Mouse (Mus musculus): Measurements from ENCODE around the gene Il17rc.
A peak's percentile ranks its signal among the peaks of the same experiment; 100 is the strongest.

The Il17rc gene

DNA sequence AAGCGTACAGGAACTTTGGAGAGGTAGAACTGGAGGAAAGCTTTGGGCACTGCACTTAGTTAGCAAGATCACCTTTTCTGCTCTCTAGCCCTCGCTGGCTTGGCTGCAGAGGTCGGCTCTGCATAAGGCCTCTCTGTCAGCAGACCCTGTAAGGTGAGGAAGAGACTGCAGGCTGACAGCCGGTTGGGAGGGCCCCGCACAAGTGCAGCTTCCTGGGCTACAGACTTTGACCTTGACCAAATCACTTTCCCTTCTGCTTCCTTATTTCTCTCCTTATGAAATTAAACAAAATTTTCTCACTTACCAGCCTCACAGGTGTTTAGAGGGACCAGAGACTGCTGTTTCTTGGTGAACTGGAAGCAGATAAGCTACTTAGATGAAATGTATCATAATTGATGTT is 16.2 kb upstream of the Il17rc start:
- DNase-seq (ENCODE audit: low spot score in 2 of 2), result no peak

DNA sequence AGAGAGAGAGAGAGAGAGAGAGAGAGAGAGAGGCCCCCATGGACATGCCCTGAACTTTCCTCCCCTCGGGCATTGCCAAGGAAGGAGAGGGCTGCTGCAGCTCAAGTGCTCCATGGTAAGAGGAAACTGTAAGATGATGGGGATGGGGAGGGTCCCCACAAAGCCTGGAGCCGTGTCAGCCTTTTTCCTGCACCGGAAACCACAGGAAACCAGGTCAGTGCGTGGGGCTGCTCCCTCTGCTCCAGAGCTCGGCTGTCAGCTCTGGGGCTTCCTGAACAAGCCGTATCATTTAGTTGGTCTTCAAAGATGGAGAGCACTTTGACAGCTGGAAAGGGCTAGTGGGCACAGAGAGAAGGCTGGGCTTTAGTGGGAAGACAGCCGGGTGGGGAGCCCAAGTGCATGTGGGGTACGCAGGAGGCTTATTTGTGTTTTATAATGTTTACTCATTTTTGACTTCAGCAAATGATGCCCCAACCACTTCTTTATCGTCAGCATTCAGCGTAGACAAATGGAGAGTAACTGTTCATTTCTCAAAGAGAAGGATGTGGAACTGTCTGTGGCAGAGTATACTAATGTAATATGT is 13.2 kb upstream of the Il17rc start, which contains the start of gene Il17re:
TSS of gene Il17re (plus strand) at position 533 of the 583 bp plus-strand sequence.
- DNase-seq (ENCODE audit: low spot score in 2 of 2), result no peak

DNA sequence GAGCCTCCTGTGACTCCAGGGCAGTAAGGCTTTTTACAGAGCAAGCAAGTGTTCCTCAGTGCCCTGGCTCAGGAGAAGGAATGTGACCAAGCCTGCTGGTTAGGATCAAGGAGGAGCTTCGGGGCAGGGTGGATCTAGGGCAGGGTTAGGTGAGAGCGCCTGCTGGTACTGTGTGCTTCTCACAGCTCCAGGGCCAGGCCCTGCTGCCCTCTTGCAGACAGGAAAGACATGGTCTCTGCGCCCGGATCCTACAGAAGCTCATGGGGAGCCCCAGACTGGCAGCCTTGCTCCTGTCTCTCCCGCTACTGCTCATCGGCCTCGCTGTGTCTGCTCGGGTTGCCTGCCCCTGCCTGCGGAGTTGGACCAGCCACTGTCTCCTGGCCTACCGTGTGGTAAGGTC is 12.6 kb upstream of the Il17rc start:
- no peak for DNase-seq (ENCODE audit: low spot score in 2 of 2)

DNA sequence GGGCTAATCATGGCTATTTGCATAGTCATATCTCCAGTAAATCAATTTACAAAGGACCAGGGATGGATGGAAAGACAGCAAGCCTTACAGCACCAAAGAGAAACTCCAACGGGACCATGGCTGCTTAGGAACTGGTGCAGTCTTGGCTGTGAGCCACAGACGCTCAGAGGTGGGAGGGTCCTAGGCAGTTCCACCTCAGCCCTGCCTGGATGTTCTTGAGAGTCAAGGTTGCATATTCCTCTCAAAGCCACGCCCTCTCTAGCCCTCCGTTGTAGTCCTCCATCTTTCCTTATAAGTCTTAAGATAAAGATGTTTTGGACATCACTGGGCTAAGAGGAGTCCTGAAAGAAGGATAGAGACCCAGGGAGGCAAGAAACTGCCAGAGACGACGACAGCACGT is 7.2 kb upstream of the Il17rc start:
- no peak for DNase-seq (ENCODE audit: low spot score in 2 of 2)

DNA sequence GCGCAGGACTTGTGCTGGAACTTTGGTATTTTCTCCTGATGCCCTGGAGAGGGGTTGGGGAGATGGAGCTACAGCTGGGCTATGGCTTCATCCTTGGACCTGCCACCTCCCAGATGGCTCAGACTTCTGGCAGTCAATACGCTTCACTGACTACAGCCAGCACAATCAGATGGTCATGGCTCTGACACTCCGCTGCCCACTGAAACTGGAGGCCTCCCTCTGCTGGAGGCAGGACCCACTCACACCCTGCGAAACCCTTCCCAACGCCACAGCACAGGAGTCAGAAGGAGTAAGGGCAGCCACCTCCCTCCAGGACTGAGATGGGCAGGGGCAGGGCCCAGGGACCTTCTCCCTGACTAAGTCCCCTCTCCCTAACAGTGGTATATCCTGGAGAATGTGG is 5.6 kb upstream of the Il17rc start:
- no peak for DNase-seq (ENCODE audit: low spot score in 2 of 2)

DNA sequence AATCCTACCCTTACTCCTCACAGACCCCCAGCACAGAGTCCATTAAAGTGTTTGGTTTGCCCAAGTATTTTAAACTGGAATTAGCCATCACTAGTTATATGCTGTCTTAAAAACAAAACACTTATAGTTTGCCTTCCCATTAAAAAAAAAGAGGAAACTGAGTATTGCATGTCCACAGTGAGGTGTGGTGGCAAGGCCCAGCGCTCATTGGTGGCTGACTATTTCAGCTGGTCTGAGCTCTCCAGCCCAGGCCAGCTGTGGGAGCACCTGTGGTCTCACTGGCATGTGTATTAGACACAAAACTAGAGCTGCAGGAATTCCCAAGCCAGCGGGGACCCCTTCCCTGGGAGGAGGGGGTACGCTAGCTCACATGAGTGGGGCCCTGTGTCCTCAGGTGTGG is 2.7 kb upstream of the Il17rc start:
- DNase-seq (ENCODE audit: low spot score in 2 of 2), result no peak

DNA sequence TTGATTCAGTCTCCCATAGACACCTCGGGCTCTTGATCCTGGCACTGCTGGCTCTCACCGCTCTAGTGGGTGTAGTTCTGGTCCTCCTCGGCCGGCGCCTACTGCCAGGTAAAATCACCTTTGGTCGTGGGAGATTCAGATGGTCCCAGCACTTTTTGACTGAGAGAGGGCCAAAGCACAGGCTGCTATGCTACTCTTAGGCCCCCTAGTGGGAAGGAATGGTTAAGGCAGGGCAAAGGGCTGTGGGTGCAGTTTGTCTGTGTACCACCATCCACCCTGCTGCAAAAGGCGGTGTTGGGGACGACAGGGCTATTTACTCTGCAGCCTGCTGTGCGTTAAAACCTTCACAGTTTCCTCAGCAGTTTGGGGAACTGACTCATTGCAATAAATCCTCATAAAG is 2.2 kb upstream of the Il17rc start:
- peak in 1 of 2 experiments; percentile 59 for DNase-seq (ENCODE audit: low spot score in 2 of 2)

DNA sequence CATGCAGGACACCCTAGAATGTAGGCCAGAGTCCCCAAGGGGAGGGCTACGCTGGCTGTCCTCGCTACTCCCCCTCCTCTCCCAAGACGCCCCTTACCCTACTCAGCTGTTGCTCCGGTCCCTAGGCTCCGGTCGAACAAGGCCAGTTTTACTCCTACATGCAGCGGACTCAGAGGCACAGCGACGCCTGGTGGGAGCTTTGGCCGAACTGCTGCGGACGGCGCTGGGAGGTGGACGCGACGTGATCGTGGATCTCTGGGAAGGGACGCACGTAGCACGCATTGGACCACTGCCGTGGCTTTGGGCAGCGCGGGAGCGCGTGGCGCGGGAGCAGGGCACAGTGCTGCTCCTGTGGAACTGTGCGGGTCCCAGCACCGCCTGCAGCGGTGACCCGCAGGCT is 1.8 kb upstream of the Il17rc start:
- DNase-seq (ENCODE audit: low spot score in 2 of 2), result peak in 1 of 2 experiments; percentile 61

DNA sequence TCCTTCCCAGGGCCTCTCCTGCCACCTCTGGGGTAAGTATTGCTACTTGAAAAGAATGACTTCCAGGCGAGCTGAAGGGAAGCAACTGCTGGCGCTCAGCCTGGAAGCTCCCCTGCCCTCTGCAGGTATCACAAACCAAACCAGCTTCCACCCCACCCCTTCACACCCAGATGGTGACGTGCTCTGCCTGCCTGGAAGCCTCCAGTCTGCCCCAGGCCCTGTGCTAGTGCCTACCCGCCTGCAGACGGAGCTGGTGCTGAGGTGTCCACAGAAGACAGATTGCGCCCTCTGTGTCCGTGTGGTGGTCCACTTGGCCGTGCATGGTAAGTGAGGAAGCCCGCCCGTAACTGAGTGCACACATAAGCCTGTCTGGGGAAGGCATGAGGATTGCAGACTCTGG is 834 bp downstream of the Il17rc start:
- DNase-seq (ENCODE audit: low spot score in 2 of 2), result no peak

DNA sequence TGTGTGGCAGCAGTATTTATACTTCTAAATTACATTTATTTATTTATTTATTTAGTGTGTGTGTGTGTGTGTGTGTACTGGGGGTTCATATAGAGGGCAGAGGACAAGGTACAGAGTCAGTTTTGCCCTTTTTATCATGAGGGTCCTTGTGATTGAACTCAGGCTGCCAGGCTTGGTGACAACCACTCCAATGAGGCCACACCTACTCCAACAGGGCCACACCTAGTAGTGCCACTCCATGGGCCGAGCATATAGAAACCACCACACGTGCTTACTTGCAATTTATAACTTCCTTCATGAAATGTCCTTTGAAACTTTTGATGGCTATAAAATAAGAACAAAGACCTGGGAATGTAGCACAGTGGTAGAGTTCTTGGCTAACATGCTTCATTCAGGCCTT is 2.0 kb downstream of the Il17rc start:
- no peak for DNase-seq (ENCODE audit: low spot score in 2 of 2)

DNA sequence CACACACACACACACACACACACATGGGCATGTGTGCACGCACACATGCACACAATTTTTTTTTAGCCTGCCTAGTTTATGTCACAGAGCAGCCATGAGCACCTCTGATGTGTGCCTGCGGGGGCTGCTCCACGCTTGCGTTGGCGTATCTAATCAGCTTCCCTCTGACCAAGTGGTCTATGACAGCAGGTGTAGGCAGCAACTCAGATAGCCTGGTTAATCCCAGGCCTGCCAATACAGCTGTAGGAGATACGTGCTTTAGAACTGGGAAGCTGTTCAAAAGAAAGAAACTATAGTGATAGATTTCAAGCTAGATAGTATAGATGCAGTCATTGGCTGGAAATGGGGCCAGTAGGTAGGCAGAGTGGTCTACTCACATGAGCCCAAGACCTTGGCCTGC is 2.5 kb downstream of the Il17rc start:
- no peak for DNase-seq (ENCODE audit: low spot score in 2 of 2)

DNA sequence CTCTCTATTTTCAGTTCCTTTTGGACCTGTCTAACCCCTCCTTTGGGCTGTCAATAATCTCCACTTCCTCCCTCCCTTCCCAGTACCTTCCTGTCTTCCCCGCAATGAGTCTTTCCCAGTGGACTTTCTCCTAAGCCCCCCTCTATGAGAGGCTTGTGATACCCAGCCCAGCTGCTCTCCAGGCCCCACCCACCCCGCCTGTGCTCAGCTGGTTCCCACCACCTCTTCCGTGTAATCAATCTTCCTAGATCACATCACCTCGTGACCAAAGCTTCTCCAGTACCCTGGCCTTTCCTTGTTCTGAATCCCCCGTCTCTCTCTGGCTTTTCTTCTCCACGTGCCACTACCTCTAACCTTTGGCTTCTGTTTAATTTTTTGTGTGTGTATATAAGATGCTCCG is 6.1 kb downstream of the Il17rc start:
- DNase-seq (ENCODE audit: low spot score in 2 of 2), result no peak

DNA sequence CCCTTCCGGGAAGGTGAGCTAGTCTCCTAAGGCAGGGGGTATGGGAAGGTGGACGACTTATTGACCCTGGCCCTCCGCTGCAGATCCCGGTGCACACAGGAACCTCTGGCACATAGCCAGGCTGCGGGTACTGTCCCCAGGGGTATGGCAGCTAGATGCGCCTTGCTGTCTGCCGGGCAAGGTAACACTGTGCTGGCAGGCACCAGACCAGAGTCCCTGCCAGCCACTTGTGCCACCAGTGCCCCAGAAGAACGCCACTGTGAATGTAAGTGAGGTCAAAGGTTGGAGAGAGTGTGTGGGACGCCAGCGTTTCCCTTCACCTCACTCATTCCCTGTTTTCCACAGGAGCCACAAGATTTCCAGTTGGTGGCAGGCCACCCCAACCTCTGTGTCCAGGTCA is 7.7 kb downstream of the Il17rc start:
- DNase-seq (ENCODE audit: low spot score in 2 of 2), result no peak

DNA sequence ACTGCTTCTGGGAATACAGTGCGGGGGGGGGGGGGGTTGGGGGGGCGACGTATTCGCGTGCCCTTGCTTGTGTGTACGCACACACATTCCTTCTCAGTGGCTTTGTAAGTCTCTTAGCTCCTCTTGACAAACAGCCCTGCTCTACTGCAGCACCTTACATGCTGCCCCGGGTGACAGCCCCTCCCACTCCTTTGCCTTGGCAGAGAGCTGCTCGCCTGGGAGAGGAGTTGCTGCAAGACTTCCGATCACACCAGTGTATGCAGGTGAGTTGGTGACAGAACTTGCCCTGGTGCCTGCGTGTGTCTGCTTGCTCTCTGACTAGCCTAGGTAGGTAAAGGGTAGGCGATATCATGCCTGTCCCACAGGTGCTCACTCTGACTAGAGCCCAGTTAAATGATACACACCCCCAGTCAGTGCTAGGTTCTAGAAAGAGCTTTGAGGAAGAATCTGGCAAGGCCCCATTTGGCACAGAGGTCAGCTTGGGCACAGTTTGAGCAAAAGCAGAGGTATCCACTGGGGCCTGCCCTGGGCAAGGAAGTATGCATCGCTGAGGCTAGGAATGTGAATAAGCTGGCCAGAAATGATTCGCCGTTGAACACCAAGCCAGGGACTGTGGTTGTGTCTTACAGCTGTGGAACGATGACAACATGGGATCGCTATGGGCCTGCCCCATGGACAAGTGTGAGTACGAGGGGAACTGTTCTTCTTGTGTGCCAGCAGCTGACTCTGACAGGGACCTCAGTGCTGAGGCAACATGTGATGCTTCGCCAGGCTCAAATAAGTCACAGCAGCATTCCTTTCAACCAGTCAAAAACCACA is 9.5 kb downstream of the Il17rc start:
- DNase-seq (ENCODE audit: low spot score in 2 of 2), result no peak

DNA sequence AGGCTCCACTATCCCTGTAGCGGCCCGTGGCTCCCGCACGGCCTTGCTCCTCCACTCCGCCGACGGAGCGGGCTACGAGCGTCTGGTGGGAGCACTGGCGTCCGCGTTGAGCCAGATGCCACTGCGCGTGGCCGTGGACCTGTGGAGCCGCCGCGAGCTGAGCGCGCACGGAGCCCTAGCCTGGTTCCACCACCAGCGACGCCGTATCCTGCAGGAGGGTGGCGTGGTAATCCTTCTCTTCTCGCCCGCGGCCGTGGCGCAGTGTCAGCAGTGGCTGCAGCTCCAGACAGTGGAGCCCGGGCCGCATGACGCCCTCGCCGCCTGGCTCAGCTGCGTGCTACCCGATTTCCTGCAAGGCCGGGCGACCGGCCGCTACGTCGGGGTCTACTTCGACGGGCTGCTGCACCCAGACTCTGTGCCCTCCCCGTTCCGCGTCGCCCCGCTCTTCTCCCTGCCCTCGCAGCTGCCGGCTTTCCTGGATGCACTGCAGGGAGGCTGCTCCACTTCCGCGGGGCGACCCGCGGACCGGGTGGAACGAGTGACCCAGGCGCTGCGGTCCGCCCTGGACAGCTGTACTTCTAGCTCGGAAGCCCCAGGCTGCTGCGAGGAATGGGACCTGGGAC is 11.4 kb downstream of the Il17rc start:
- peak in 1 of 2 experiments; percentile 53 for DNase-seq (ENCODE audit: low spot score in 2 of 2)

DNA sequence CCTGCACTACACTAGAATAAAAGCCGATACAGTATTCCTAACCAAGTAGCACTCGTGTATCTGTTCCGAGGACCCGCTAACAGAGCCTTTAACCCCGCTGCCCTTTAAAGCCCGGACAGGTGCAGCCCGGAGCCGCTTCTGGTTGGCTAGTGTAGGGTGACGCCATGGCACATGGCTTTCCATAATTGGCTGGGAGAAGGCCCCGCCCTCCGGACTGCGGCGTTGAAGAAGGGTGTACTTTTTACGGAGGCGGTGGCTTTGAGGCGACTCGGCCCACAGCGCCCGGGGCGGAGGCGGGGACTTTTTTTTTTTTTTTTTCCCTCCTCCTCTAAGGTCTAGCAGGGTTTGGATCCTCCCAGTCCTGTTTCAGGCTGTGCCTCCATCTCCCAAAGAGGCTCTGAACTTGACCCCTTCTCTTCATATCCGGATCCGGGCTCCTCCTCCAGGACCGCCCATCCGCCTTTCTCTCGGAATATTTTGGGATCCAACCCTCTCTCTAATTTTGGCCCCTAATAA is 11.9 kb downstream of the Il17rc start, which contains the start of gene Creld1:
TSS of gene Creld1 (plus strand) at position 198 of the 516 bp plus-strand sequence.
- peak; percentile 93 for DNase-seq (ENCODE audit: low spot score in 2 of 2)

DNA sequence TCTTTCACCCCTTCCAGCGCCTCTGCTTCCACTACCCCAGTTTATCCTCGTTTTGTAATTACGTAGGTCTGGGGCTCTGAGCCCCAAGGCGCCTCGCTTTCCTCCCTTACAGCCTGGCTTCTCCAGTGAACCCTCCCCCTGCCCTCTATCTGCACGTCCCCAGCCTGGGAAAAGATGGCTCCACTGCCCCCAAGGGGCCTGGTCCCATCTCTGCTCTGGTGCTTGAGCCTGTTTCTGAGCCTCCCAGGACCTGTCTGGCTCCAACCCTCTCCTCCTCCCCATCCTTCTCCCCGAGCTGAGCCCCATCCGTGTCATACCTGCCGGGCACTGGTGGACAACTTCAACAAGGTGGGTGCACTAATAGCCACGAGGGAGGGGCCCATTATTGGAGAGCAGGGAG is 12.5 kb downstream of the Il17rc start:
- peak in 1 of 2 experiments; percentile 37 for DNase-seq (ENCODE audit: low spot score in 2 of 2)

DNA sequence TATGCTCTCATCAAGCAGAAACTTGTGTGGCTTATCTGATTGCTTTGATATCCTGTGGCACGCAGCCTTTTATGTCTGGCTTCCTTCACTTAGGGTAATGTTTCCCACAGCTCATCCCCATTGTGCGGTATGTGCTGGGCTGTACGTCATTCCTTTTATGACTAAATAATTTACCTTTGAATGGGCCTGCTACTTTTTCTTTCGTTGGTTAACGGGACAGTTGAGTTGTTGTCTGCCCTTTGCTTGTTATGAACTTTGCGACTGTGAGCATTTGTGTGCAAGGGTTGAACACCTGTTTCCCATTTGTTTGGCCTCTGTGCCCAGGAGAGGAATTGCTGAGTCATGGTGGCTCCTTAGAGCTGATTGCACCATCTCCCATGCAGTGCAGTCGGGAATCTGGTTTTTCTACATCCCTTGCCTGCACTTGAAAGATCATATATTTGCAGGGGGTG is 15.9 kb downstream of the Il17rc start:
- DNase-seq (ENCODE audit: low spot score in 2 of 2), result no peak

DNA sequence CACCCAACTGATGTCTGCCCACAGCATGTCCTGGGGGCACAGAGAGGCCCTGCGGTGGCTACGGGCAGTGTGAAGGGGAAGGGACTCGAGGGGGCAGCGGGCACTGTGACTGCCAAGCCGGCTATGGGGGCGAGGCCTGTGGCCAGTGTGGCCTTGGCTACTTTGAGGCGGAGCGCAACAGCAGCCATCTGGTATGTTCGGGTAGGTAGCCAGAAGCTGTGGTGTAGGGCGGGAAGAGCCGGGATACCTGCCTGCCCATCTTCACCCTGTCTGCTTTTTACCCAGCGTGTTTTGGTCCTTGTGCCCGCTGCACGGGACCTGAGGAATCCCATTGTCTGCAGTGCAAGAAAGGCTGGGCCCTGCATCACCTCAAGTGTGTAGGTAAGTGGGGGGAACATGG is 18.2 kb downstream of the Il17rc start:
- DNase-seq (ENCODE audit: low spot score in 2 of 2), result no peak

DNA sequence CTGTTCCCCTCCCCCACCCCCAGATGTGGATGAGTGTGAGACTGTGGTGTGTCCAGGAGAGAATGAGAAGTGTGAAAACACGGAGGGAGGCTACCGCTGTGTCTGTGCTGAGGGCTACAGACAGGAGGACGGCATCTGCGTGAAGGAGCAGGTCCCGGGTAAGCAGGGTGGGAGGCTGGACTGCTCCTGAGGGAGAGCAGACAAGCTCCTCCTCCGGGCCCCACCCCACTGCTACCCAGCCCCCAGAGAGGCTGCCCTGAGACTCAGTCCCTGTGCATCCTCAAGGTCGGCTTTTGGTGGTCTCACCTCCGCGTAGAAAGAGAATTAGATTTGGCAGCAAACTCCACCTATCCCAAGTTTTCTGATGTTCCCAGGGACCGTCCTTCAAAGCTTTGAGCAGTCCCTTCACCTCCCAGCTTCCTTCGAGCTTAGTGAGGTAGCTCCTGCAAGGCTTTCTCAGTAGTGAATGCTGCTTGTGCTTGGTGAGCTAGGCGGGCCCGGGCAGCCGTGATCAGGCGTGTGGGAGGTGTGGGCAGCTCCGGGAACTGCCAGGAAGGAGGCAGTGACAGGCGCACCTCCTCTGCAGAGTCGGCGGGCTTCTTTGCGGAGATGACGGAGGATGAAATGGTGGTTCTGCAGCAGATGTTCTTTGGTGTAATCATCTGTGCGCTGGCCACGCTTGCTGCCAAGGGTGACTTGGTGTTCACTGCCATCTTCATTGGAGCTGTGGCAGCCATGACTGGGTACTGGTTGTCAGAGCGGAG is 21.1 kb downstream of the Il17rc start:
- DNase-seq (ENCODE audit: low spot score in 2 of 2), result no peak

DNA sequence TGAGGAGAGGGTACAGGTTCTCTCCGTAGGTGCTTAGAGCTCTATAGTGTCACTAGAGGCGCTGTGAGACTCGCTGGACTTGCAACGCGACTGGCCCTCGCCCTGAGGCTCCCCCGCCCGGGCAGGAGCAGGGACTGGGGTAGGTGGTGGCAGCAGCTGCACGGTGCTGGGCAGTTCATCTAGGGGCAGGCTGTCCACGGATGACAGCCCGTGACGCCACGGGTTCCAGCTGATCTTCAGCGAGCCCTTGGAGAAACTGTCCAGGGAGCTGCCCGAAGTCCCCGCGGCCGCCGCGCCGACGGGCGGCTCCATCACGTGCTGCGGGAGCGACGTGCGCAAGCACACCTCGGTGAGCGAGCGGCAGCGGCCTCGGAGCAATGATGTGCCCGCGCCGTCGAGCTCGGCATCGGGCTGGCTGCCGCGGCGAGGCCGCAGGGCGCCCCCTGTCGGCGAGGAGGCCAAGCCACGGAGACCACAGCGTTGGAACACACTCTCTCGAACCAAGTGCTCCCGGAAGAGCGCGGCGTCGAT is 23.1 kb downstream of the Il17rc start:
- DNase-seq (ENCODE audit: low spot score in 2 of 2), result peak; percentile 55 to 70
